ENCODE assay signal across 10 mouse cellular contexts in genomic region chr1:131690435-131690834, GRCm38 (mm10). TPM values are rescaled to one million over a fixed set of nuclear protein-coding genes. Genes with fewer than 3 reads are reported as not detected.
DNase-seq lines count a peak whose midpoint lies in the region; ATAC-seq and TF ChIP-seq lines count a peak whose summit lies in the region.
"Had no signal": no experiment of that assay in that cellular context is flagged by ENCODE, and none has a peak within 500 bp of the region (broad histone marks: within the 10 kb centered on the region; RNA-seq: fewer than 3 reads in every experiment).

No protein-coding gene starts in this region.

- no peak for ATAC-seq in erythroid progenitor cell, adult 5-6 weeks (replicated peaks; ENCODE audit: low FRiP score, poor library complexity, severe bottlenecking)

- peak; percentile 26 for DNase-seq in layer of hippocampus, adult 11-12 months (ENCODE audit: low spot score)
- no peak for DNase-seq in layer of hippocampus, adult 9-10 months (ENCODE audit: low spot score)
- DNase-seq in gastrocnemius, postnatal 14 days: peak; percentile 85
- peak; percentile 36 for DNase-seq in kidney, postnatal 14 days
- peak; percentile 37 for DNase-seq in ovary, postnatal 14 days (ENCODE audit: low spot score)
- no peak for DNase-seq in spleen, adult 12 weeks (ENCODE audit: low spot score)
- no peak for DNase-seq in layer of hippocampus, adult 2 months (ENCODE audit: low spot score in 2 of 2)

- intact Hi-C loops in gastrocnemius, postnatal 14 days (cut with DNase I; ENCODE audit: low total_unique reads): no loop called here

- TF ChIP-seq CTCF in layer of hippocampus, adult 2 months (conservative IDR thresholded peaks at IDR 0.05): no peak

- no peak overlapping the region for H3K4me3 ChIP-seq in layer of hippocampus, adult 2 months
- H3K4me3 ChIP-seq: neural tube, embryonic 13.5 days had no signal

- H3K27ac ChIP-seq in layer of hippocampus, adult 2 months: no peak overlapping the region
- H3K27ac ChIP-seq: neural tube, embryonic 13.5 days had no signal

RNA-seq across cellular contexts. Expression of gene Rab7b, which starts 1.9 kb away (rescaled TPM):
- 1 to 10 TPM; 3.7 to 6.5 TPM for total RNA-seq in gastrocnemius, postnatal 14 days (2021)
- total RNA-seq in erythroid progenitor cell, adult 5-6 weeks (2015; ENCODE audit: low replicate concordance): 0.72 and 1.3 TPM in 2 replicates
- 1.7 and 4.2 TPM in 2 replicates for total RNA-seq in erythroid progenitor cell, adult 5-6 weeks (2017; ENCODE audit: low replicate concordance)
- 1 to 10 TPM in 1 of 2 experiments, under 1 TPM in 1; 0.83 to 1.6 TPM for total RNA-seq in layer of hippocampus, adult 2 months (2021)

RNA-seq across cellular contexts. Expression of gene Ctse, which starts 52.3 kb away (rescaled TPM):
- under 1 TPM; 0.39 to 0.40 TPM for total RNA-seq in gastrocnemius, postnatal 14 days (2021)
- total RNA-seq in erythroid progenitor cell, adult 5-6 weeks (2015; ENCODE audit: low replicate concordance): 3,936 and 3,940 TPM in 2 replicates
- total RNA-seq in erythroid progenitor cell, adult 5-6 weeks (2017; ENCODE audit: low replicate concordance): 2,045 and 2,132 TPM in 2 replicates
- total RNA-seq in layer of hippocampus, adult 2 months (2021): not detected

RNA-seq across cellular contexts. Expression of gene Slc26a9, which starts 53.4 kb away (rescaled TPM):
- total RNA-seq in gastrocnemius, postnatal 14 days (2021): not detected
- not detected in 2 replicates for total RNA-seq in erythroid progenitor cell, adult 5-6 weeks (2015; ENCODE audit: low replicate concordance)
- not detected in 2 replicates for total RNA-seq in erythroid progenitor cell, adult 5-6 weeks (2017; ENCODE audit: low replicate concordance)
- total RNA-seq in layer of hippocampus, adult 2 months (2021): under 1 TPM; 0.07 to 0.15 TPM
- total RNA-seq: hematopoietic stem cell, adult 5-6 weeks had no signal

Comparison
In these comparisons a context has a peak if more than half of its experiments do, and no peak if none do; other contexts are left out.
1. DNase-seq: peak in layer of hippocampus, adult 11-12 months (single experiment), gastrocnemius, postnatal 14 days (single experiment), kidney, postnatal 14 days (single experiment) and ovary, postnatal 14 days (single experiment); none in layer of hippocampus, adult 9-10 months (single experiment), spleen, adult 12 weeks (single experiment) and layer of hippocampus, adult 2 months (0 of 2).
2. RNA of gene Ctse, which starts 52.3 kb away (total RNA-seq): 2,045 to 3,940 TPM in erythroid progenitor cell, adult 5-6 weeks; 0.39 to 0.40 TPM in gastrocnemius, postnatal 14 days and not detected in layer of hippocampus, adult 2 months; every median in the first group is over 1,000 times any median in the second.